8 mouse cellular contexts compared by ENCODE assay signal in genomic region chr7:48749298-48750163, GRCm38 (mm10). TPM values are rescaled to one million over a fixed set of nuclear protein-coding genes. Genes with fewer than 3 reads are reported as not detected.
A peak's percentile ranks its signal among the peaks of the same experiment; 100 is the strongest.
DNase-seq lines count a peak whose midpoint lies in the region; ATAC-seq lines count a peak whose summit lies in the region.

No protein-coding gene starts in this region.

- 1% methylated on average over 24 of the region's 24 CpGs for WGBS in hindbrain, embryonic 12.5 days

- peak overlapping the region; percentile 55 for H3K27ac ChIP-seq in hindbrain, embryonic 12.5 days

- peak overlapping the region; percentile 31 for H3K4me3 ChIP-seq in hindbrain, embryonic 12.5 days

- no peaks in the 10 kb centered on the region for H3K36me3 ChIP-seq in hindbrain, embryonic 12.5 days

- peaks cover 3% of the 10 kb centered on the region; the same call in 1 of the 2 replicates for H3K27me3 ChIP-seq in hindbrain, embryonic 12.5 days

- peak; percentile 88 for ATAC-seq in hindbrain, embryonic 12.5 days (ENCODE audit: low FRiP score)

- no peaks in the 10 kb centered on the region for H3K9me3 ChIP-seq in hindbrain, embryonic 12.5 days (replicated peaks)

- DNase-seq in NIH3T3 (ENCODE audit: low read depth) = peak; percentile 95
- peak; percentile 83 for DNase-seq in cerebellum, adult 9-11 months
- DNase-seq in frontal cortex, postnatal 10 days (ENCODE audit: low spot score in 2 of 2) = peak; percentile 65 to 75
- DNase-seq in layer of hippocampus, postnatal 14 days (ENCODE audit: low spot score in 2 of 2) = peak; percentile 79 to 90
- peak; percentile 86 for DNase-seq in lung, postnatal 14 days
- DNase-seq in retina, adult 2 months (ENCODE audit: low read depth, low spot score) = peak; percentile 65
- DNase-seq in thymus, postnatal 36 days = peak; percentile 67 to 75

- H3K4me2 ChIP-seq in hindbrain, embryonic 12.5 days (replicated peaks) = peak overlapping the region; percentile 70

- peak overlapping the region; percentile 42; the same call in 1 of the 2 replicates for H3K9ac ChIP-seq in hindbrain, embryonic 12.5 days

- H3K4me1 ChIP-seq in hindbrain, embryonic 12.5 days = no peaks in the 10 kb centered on the region

RNA-seq across cellular contexts. Expression of gene Zdhhc13, which starts 39.3 kb away (rescaled TPM):
- polyA plus RNA-seq in hindbrain, embryonic 12.5 days (2016; fragmentation: Nextera tagmentation; extraction: Ambion mirVana) = 36.3 and 40.6 TPM in 2 replicates
- 10 to 100 TPM; 28.1 to 28.5 TPM for total RNA-seq in layer of hippocampus, postnatal 14 days (2021)

Comparison
In these comparisons a context has a peak if more than half of its experiments do, and no peak if none do; other contexts are left out.
1. Peak in every context shown above with its lines: DNase-seq, ATAC-seq, H3K4me3 ChIP-seq and H3K27ac ChIP-seq.